Mouse (Mus musculus) liver, embryonic 14.5 days (tissue): Measurements from ENCODE around the gene Epm2aip1.

Experiments used
- CTCF ChIP-seq: IDR thresholded peaks from 2 replicates; pipeline ENCODE4 v1.5.1; 2016; ENCODE audit warnings: antibody characterized with exemption, low read depth, control low read depth
- EP300 ChIP-seq: IDR thresholded peaks from 2 replicates; pipeline ENCODE4 v1.6.1; 2016; ENCODE audit warnings: antibody characterized with exemption, low read depth

GRCm38 (mm10) chr9:111286468-111286867 is 14.7 kb downstream of the Epm2aip1 start:
- TF ChIP-seq EP300 (no peak), CTCF (no peak)
